Mouse (Mus musculus) heart, embryonic 12.5 days (tissue): ENCODE measurements around the gene Fkbpl. TPM values are rescaled to one million over a fixed set of nuclear protein-coding genes. Genes with fewer than 3 reads are reported as not detected.
A peak's percentile ranks its signal among the peaks of the same experiment; 100 is the strongest.

Source experiments
- ATAC-seq: fragments of 200-750 bp; cut with Nextera tagmentation; 2 replicates; pipeline ENCODE4 v1.8.0; 2017; ENCODE audit warnings: moderate TSS enrichment, moderate library complexity; ENCODE audit not compliant: insufficient number of reproducible peaks, low FRiP score
- H3K27ac ChIP-seq: fragments of 300-500 bp; sonication (generic); 2 replicates; pipeline ENCODE4 v1.5.1; 2016; ENCODE audit warnings: mild to moderate bottlenecking, moderate library complexity; ENCODE audit not compliant: poor library complexity, severe bottlenecking
- H3K27me3 ChIP-seq: fragments of 300-500 bp; sonication (generic); replicated peaks from 2 replicates; pipeline ENCODE4 v1.6.1; 2016; ENCODE audit warnings: mild to moderate bottlenecking, moderate library complexity
- H3K36me3 ChIP-seq: fragments of 300-500 bp; sonication (generic); 2 replicates; pipeline ENCODE4 v1.6.1; 2016; ENCODE audit warnings: mild to moderate bottlenecking, moderate library complexity
- H3K4me1 ChIP-seq: fragments of 300-500 bp; sonication (generic); replicated peaks from 2 replicates; pipeline ENCODE4 v1.6.1; 2016; ENCODE audit warnings: mild to moderate bottlenecking
- H3K4me2 ChIP-seq: fragments of 300-500 bp; sonication (generic); 2 replicates; pipeline ENCODE4 v1.6.1; 2016; ENCODE audit warnings: mild to moderate bottlenecking, moderate library complexity
- H3K4me3 ChIP-seq: fragments of 300-500 bp; sonication (generic); 2 replicates; pipeline ENCODE4 v1.5.1; 2016; ENCODE audit warnings: mild to moderate bottlenecking
- H3K9ac ChIP-seq: fragments of 300-500 bp; sonication (generic); 2 replicates; pipeline ENCODE4 v1.6.1; 2016; ENCODE audit warnings: mild to moderate bottlenecking, moderate library complexity
- H3K9me3 ChIP-seq: fragments of 300-500 bp; sonication (generic); replicated peaks from 2 replicates; pipeline ENCODE4 v1.6.1; 2016; ENCODE audit warnings: mild to moderate bottlenecking, moderate library complexity
- WGBS: fragments of 180-500 bp; shearing (Covaris S2); methylation state at CpG from one replicate; pipeline ENCODE4 v1.1.7; 2016; 5-methylcytosine and 5-hydroxymethylcytosine counted together
- polyA plus RNA-seq: library from polyadenylated mRNA; unstranded; fragments of >200 nt; fragmentation: Nextera tagmentation; extraction: Ambion mirVana; gene quantifications from 2 replicates; pipeline ENCODE4 v1.2.1, GENCODE M21; 2016

Fkbpl gene
- polyA plus RNA-seq, 1 experiment from 2014 or later: 10.2 TPM

DNA sequence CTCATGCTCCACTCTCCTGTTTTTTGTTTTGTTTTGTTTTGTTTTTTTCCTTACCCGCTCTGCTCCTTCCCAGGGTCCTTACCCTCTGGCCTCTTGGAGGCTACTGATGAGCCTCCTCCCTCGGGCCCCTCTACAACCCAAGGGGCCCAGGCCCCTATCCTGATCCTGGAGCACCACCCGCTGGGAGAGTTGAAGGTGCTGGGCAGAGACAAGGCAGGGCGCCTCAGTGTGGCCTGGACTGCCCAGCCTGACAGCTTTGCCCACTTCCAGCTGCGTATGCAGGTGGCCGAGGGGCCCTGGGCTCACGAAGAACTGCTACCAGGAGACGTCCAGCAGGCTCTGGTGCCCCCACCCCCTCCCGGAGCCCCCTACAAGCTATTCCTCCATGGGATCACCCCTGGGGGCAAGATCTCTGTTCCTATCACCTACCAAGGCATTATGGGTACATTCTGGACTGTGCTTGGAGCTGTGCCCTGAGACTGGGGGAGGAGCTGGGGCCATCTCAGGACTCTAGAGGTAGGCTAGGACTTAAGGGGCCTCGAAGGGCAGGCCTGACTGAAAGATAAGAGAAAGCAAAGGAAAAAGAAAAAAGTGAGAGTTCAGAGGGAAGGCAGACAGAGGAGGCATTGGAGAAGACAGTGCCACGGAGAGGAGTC lies 37.4 kb downstream of the Fkbpl start:
- H3K27me3 ChIP-seq: peaks cover 36% of the 10 kb centered on the region
- no peak for ATAC-seq
- H3K9me3 ChIP-seq: no peaks in the 10 kb centered on the region
- H3K36me3 ChIP-seq: no peaks in the 10 kb centered on the region
- peaks cover 38% of the 10 kb centered on the region for H3K4me1 ChIP-seq
- 60% methylated on average over 11 of the region's 11 CpGs for WGBS
- no peak overlapping the region for H3K9ac ChIP-seq
- H3K27ac ChIP-seq: no peak overlapping the region
- no peak overlapping the region for H3K4me3 ChIP-seq
- 0 out of 2 replicates have a peak overlapping the region, but pooled peaks have one; percentile 9 for H3K4me2 ChIP-seq

DNA sequence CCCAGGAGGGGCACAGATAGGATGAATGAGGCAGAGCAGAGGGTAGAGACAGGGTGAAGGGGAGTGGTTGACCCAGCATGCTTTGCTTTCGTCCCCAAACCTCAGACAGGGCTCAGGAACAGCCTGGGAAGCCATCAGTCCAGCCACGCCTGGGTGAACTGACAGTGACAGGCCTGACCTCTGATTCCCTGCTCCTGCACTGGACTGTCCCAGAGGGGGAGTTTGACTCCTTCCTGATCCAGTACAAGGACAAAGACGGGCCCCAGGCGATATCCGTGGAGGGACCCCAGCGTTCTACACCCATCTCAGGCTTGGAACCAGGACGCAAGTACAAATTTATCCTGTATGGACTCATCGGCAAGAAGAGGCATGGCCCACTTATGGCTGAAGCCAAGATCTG lies 38.6 kb downstream of the Fkbpl start:
- Histone ChIP-seq H3K4me3 (no peak overlapping the region), H3K9me3 (peaks cover 5% of the 10 kb centered on the region; the same call in 1 of the 2 replicates), H3K4me1 (peaks cover 38% of the 10 kb centered on the region), H3K9ac (no peak overlapping the region), H3K27me3 (peaks cover 25% of the 10 kb centered on the region), H3K4me2 (no peak overlapping the region), H3K36me3 (no peaks in the 10 kb centered on the region), H3K27ac (no peak overlapping the region)
- no peak for ATAC-seq
- WGBS: 72% methylated on average over 8 of the region's 8 CpGs

GRCm38 (mm10) chr17:34683686-34684220 lies 39.2 kb downstream of the Fkbpl start:
- H3K4me2 ChIP-seq: no peak overlapping the region
- H3K4me3 ChIP-seq: no peak overlapping the region
- no peak for ATAC-seq
- 70% methylated on average over 10 of the region's 10 CpGs for WGBS
- H3K27ac ChIP-seq: no peak overlapping the region
- H3K9ac ChIP-seq: no peak overlapping the region
- H3K36me3 ChIP-seq: no peaks in the 10 kb centered on the region
- H3K27me3 ChIP-seq: peaks cover 19% of the 10 kb centered on the region
- H3K9me3 ChIP-seq: peaks cover 6% of the 10 kb centered on the region; the same call in 1 of the 2 replicates
- peaks cover 38% of the 10 kb centered on the region for H3K4me1 ChIP-seq

GRCm38 (mm10) chr17:34684253-34684893 lies 39.8 kb downstream of the Fkbpl start:
- Histone ChIP-seq H3K36me3 (no peaks in the 10 kb centered on the region), H3K4me3 (no peak overlapping the region), H3K27me3 (peaks cover 13% of the 10 kb centered on the region), H3K4me2 (no peak overlapping the region), H3K4me1 (peaks cover 38% of the 10 kb centered on the region), H3K9me3 (peaks cover 6% of the 10 kb centered on the region; the same call in 1 of the 2 replicates), H3K27ac (no peak overlapping the region), H3K9ac (no peak overlapping the region)
- ATAC-seq: 0 out of 2 replicates have a peak, but pooled peaks have one; percentile 36
- WGBS: 39% methylated on average over 9 of the region's 9 CpGs

GRCm38 (mm10) chr17:34685120-34686110 lies 40.9 kb downstream of the Fkbpl start:
- no peak for ATAC-seq
- peak overlapping the region; percentile 40; the same call in 1 of the 2 replicates for H3K27ac ChIP-seq
- peaks cover 3% of the 10 kb centered on the region for H3K27me3 ChIP-seq
- H3K4me2 ChIP-seq: no peak overlapping the region
- H3K9ac ChIP-seq: no peak overlapping the region
- no peak overlapping the region for H3K4me3 ChIP-seq
- WGBS: 72% methylated on average over 28 of the region's 28 CpGs
- H3K4me1 ChIP-seq: peaks cover 38% of the 10 kb centered on the region
- H3K9me3 ChIP-seq: peaks cover 6% of the 10 kb centered on the region; the same call in 1 of the 2 replicates
- H3K36me3 ChIP-seq: no peaks in the 10 kb centered on the region

GRCm38 (mm10) chr17:34688889-34689288 lies 44.3 kb downstream of the Fkbpl start:
- Histone ChIP-seq H3K9ac (no peak overlapping the region), H3K27me3 (no peaks in the 10 kb centered on the region), H3K4me3 (no peak overlapping the region), H3K4me2 (no peak overlapping the region), H3K36me3 (no peaks in the 10 kb centered on the region), H3K9me3 (peaks cover 6% of the 10 kb centered on the region; the same call in 1 of the 2 replicates), H3K4me1 (peaks cover 17% of the 10 kb centered on the region), H3K27ac (no peak overlapping the region)
- WGBS: 89% methylated on average over 7 of the region's 7 CpGs
- no peak for ATAC-seq

DNA sequence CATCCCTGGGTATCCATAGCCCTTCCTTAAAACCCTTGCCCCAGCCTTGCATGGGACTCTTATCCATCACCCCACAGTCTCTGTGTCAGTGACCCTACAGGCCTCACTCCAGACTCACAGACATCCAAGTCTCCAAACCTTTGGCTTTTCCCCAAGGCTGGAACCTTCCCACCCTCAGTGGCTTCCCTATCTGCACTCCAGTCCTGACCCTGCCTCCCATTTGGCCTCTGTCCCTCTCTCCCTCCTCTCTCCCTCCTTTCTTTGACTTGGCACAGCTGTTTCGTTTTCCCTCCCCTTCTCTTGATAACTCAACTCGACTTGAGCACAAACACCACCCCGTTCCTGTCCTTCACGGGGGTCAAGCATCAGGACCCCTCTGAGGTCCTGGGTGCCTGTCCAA lies 45.9 kb downstream of the Fkbpl start:
- H3K27ac ChIP-seq: no peak overlapping the region

DNA sequence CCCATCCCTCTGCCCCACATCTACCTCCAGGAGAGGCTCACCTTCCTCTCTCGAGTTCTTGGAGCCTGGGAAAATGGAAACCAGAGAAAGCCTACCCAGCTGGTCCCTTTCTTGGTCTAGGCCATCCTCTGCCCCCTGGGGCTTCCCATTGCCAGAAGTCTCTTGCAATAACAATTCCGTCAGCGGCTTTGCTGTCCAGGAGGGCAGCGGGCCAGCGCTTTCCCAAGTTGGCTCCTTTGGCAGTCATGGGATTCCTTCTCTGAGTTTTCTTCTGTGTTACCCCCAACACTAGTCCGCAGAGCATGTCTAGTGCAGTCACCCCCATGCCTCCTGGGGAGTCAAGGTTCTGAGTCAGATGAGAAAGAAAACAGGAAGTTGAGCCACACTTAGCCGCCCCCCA lies 48.3 kb downstream of the Fkbpl start:
- H3K36me3 ChIP-seq: no peaks in the 10 kb centered on the region
- H3K9me3 ChIP-seq: 0 out of 2 replicates have a peak, but pooled peaks cover 4% of the 10 kb centered on the region
- H3K4me1 ChIP-seq: no peaks in the 10 kb centered on the region
- H3K27me3 ChIP-seq: no peaks in the 10 kb centered on the region
- H3K4me2 ChIP-seq: no peak overlapping the region
- WGBS: 67% methylated on average over 7 of the region's 7 CpGs
- H3K27ac ChIP-seq: no peak overlapping the region
- no peak for ATAC-seq
- no peak overlapping the region for H3K9ac ChIP-seq
- no peak overlapping the region for H3K4me3 ChIP-seq

More for the DNA sequence above, 45.9 kb downstream of the Fkbpl start:
- Histone ChIP-seq H3K9ac (no peak overlapping the region), H3K4me2 (no peak overlapping the region), H3K4me1 (peaks cover 1% of the 10 kb centered on the region; the same call in 1 of the 2 replicates), H3K9me3 (peaks cover 6% of the 10 kb centered on the region; the same call in 1 of the 2 replicates), H3K27me3 (no peaks in the 10 kb centered on the region), H3K4me3 (no peak overlapping the region), H3K36me3 (no peaks in the 10 kb centered on the region)
- no peak for ATAC-seq
- 43% methylated on average over 4 of the region's 4 CpGs for WGBS
